Mouse (Mus musculus) brain, embryonic 14.5 days (tissue): ENCODE measurements at regions not wholly inside any gene's neighbourhood (a gene's known extent, or its start where the extent isn't known, plus 50 kb on each side); places are given as distances from the start of the nearest gene placed in this dataset.

Experiments
- CTCF ChIP-seq: fragments of 200-500 bp; IDR thresholded peaks from 2 replicates; pipeline ENCODE4 v1.5.1; 2012; ENCODE audit warnings: inconsistent platforms, mild to moderate bottlenecking, moderate library complexity, borderline replicate concordance; ENCODE audit not compliant: insufficient read depth, insufficient read length; ENCODE audit errors: extremely low read depth
- POLR2A ChIP-seq: fragments of 200-500 bp; IDR thresholded peaks from 2 replicates; pipeline ENCODE4 v1.6.1; 2012; ENCODE audit warnings: mild to moderate bottlenecking, inconsistent platforms, borderline replicate concordance; ENCODE audit not compliant: poor library complexity, insufficient read depth, insufficient read length, severe bottlenecking; ENCODE audit errors: extremely low read depth

DNA sequence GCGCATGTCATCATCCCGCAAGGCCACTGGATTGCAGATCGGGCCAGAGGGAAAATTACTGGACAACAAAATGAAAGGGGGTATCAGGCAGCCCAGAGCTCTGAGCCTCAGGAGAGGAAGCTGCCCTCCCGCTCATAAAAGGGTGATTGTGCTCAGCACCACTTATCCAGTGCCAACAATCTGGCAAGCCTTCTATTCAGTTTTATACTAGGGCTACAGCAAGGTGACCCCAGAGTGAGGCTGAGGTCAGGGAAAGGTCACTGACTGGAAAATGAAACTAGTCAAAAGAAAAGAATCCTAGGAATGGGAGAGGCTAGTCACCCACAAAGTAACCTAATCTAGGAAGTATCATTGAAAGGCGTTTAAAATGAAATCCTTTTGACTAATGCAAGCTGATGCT lies 198.5 kb upstream of the Tmem161b start:
- no peak for TF ChIP-seq CTCF
- no peak for TF ChIP-seq POLR2A
